Mouse (Mus musculus): ENCODE data around the gene Ap1s2. TPM values are rescaled to one million over a fixed set of nuclear protein-coding genes. Genes with fewer than 3 reads are reported as not detected.

The Ap1s2 gene
- total RNA-seq, 2 experiments from 2014 or later = 25.8 to 29.7 TPM

DNA sequence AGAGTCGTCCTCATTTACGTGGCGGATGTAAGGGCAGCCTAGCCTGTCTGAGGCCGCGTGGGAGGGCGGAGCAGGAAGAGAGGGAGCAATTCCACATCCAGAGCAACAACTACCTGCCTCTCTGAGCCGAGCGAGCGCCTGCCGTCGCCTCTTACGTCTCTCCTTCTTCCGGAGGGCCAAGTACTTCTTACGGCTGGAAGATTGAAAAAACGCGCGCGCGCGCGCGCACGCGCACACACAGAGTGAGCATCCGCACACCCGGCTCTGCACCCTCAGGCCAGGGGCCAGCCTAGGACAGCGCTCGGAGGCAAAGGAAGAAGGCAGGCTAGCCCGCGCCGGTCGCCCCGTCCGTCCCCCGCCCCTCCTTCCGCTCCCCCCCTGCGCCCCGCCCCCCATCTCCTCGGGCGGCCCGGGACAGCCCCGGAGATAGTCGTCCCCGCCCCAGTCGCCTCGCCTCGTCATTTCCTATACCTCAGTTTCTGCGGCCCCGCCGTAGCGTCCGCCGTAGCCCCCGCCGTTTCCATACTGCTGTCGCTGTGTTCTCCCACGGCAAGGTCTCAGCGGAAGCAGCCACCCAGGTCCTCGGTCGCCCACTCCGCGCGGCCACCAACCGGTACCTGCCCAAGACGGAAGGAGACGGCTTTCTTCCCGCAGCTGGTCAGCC, 49.1 kb downstream of the Ap1s2 start:
- peak in 1 of 2 experiments; percentile 46 for DNase-seq
- intact Hi-C loops (cut with DNase I) = loop anchor here (2.0 kb wide), 1 partner anchor 49 kb away; the partner anchor contains the start of gene Ap1s2

DNA sequence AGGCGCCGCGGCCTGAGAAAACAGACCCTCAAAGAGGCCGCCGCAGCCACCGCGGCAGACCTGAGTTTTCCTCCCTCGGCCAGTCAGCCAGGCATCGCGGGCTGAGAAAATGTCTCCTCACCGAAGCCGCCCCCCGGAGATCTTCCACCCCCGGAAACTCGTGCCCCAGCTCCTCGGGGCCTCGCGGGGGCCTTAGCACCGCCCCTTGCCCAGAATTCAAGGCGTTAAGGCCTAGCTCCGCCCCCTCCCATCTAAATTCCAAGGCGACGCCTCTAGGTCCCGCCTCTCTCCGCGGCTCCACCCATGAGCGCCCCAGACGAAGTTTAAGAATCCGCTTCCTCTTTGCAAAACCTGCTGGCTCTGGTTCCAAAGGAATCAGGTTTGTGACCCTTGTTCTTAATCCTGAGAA, 49.7 kb downstream of the Ap1s2 start, which contains the start of gene Zrsr2:
Gene Zrsr2, minus strand, starts transcription at position 195 of the 409 bp plus-strand sequence.
- peak; percentile 71 to 77 for DNase-seq
- intact Hi-C loops (cut with DNase I) = loop anchor here (2.0 kb wide), 1 partner anchor 50 kb away; the partner anchor contains the start of gene Ap1s2

DNA sequence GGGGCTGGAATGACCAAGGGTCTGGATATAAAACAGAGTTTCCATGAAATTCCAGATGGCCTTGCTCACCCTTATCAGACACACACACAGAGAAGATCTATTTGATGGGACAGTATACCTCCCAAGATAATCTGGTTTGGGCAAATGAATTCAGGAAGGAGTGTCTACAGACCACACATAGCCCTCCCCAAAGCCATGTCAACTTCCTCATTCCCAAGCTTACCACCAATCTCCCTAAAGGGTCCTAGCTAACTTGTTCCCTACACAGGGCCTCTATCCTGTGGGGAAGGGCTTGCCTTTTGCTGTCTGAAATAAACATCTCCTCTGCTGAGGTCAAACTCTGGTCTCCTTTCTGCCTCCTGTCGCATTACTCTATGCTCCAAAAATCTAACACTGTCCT, 72.3 kb downstream of the Ap1s2 start:
- DNase-seq = no peak
- intact Hi-C loops (cut with DNase I) = no loop called here

DNA sequence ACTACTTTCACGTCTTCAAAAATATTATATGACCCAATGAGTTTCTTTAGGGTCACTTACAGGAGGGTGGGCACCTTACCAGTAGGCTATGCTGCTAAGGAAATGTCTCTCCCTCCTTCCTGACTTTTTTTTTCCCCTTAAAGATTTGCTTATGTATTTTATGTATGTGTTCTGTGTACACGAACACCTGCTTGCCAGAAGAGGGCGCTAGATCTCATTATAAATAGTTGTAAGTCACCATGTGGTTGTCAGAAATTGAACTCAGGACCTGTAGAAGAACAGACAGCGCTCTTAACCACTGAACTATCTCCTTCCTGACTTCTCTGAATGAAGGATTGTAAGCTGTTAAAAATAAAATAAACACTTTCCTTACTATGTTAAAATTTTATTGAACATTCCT, 72.7 kb downstream of the Ap1s2 start:
- intact Hi-C loops (cut with DNase I) = no loop called here
- DNase-seq = no peak

DNA sequence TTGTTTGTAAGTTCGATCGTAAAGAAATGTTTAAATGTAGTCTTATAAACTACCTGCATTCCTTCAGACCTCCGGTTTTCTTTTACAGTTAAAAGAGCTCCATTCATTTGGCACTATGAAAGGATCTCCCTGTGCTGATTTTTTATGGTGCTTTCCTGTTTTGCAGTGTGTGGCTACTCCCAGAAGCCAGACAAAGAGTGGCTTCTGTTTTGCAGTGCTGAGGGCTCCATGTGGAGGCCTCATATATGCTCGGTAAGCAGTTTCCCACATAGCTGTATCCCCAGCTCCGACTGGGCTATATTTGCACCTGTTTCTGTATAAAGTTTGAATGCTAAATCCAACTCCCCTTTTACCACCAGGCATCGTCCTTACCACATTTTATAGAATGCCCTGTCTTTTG, 73.3 kb downstream of the Ap1s2 start:
- no peak for DNase-seq
- intact Hi-C loops (cut with DNase I) = no loop called here

Other genes starting within 250 kb of the Ap1s2 start
- not detected for gene Rnf138rt1, start 147.7 kb upstream of the Ap1s2 start, total RNA-seq (2021)
- gene Zrsr2, start 49.6 kb downstream of the Ap1s2 start, total RNA-seq (2021) = 10 to 100 TPM; 12.9 to 15.1 TPM
- gene Car5b, start 119.0 kb downstream of the Ap1s2 start, total RNA-seq (2021) = 1 to 10 TPM in 1 of 2 experiments, under 1 TPM in 1; 0.92 to 1.6 TPM
- gene Siah1b, start 167.5 kb downstream of the Ap1s2 start, total RNA-seq (2021) = 1 to 10 TPM; 2.5 to 3.3 TPM
- not detected for gene Cltrn, start 179.8 kb downstream of the Ap1s2 start, total RNA-seq (2021)
- gene Ace2, start 230.3 kb downstream of the Ap1s2 start, total RNA-seq (2021) = under 1 TPM; 0.49 to 0.74 TPM

All from gastrocnemius, postnatal 36 days (tissue).